ENCODE assay signal across 22 mouse cellular contexts in genomic region chr4:13128185-13128584, GRCm38 (mm10).
"Had no signal": no experiment of that assay in that cellular context is flagged by ENCODE, and none has a peak within 500 bp of the region (broad histone marks: within the 10 kb centered on the region; RNA-seq: fewer than 3 reads in every experiment).

No protein-coding gene starts in this region.

- H3K4me2 ChIP-seq: heart, embryonic 12.5 days; hindbrain, embryonic 13.5 days; hindbrain, embryonic 15.5 days; kidney, embryonic 15.5 days; limb, embryonic 13.5 days; limb, embryonic 15.5 days; liver, embryonic 12.5 days had no signal

- H3K27me3 ChIP-seq: heart, embryonic 12.5 days; hindbrain, embryonic 13.5 days; hindbrain, embryonic 15.5 days; kidney, embryonic 15.5 days; limb, embryonic 13.5 days; limb, embryonic 15.5 days; liver, embryonic 12.5 days had no signal

- H3K27ac ChIP-seq: heart, embryonic 10.5 days; hindbrain, embryonic 13.5 days; hindbrain, embryonic 15.5 days; hindbrain, postnatal 0 days; kidney, embryonic 15.5 days; limb, embryonic 13.5 days; limb, embryonic 15.5 days; liver, embryonic 12.5 days; liver, embryonic 14.5 days had no signal

- H3K9me3 ChIP-seq: heart, embryonic 10.5 days; heart, embryonic 12.5 days; hindbrain, embryonic 13.5 days; hindbrain, embryonic 15.5 days; kidney, embryonic 15.5 days; limb, embryonic 13.5 days; limb, embryonic 15.5 days; liver, embryonic 12.5 days had no signal

- ATAC-seq: hindbrain, postnatal 0 days; intestine, embryonic 16.5 days; liver, embryonic 12.5 days had no signal

- H3K4me1 ChIP-seq: heart, embryonic 10.5 days; heart, embryonic 12.5 days; hindbrain, embryonic 13.5 days; hindbrain, embryonic 15.5 days; kidney, embryonic 15.5 days; limb, embryonic 15.5 days; liver, embryonic 12.5 days had no signal

- H3K4me3 ChIP-seq: heart, embryonic 10.5 days; heart, embryonic 12.5 days; hindbrain, embryonic 13.5 days; hindbrain, embryonic 15.5 days; kidney, embryonic 15.5 days; limb, embryonic 13.5 days; limb, embryonic 15.5 days; liver, embryonic 12.5 days had no signal

- H3K36me3 ChIP-seq: heart, embryonic 10.5 days; heart, embryonic 12.5 days; hindbrain, embryonic 13.5 days; hindbrain, embryonic 15.5 days; kidney, embryonic 15.5 days; limb, embryonic 13.5 days; limb, embryonic 15.5 days; liver, embryonic 12.5 days had no signal

- H3K9ac ChIP-seq: heart, embryonic 12.5 days; hindbrain, embryonic 13.5 days; hindbrain, embryonic 15.5 days; kidney, embryonic 15.5 days; limb, embryonic 13.5 days; limb, embryonic 15.5 days; liver, embryonic 12.5 days; liver, embryonic 14.5 days had no signal

- DNase-seq: gastrocnemius, postnatal 14 days; gastrocnemius, postnatal 36 days; heart, adult 18-20 months; heart, postnatal 10 days; heart, postnatal 4 days; kidney, adult 11 months; kidney, adult 2 months; kidney, adult 9 months; kidney, postnatal 10 days; kidney, postnatal 25 days; layer of hippocampus, postnatal 36 days had no signal
